Mouse (Mus musculus) liver, adult 2 months (tissue): ENCODE results near the gene Tmem254b.
"Not testable (repeated sequence)": the region's sequence is repeated elsewhere in the genome, so short reads cannot be mapped to it uniquely, and the experiment has no call there.

Source experiments
- CTCF ChIP-seq: fragments of 200-500 bp; IDR thresholded peaks from 2 replicates; pipeline ENCODE4 v1.5.1; 2011; ENCODE audit warnings: low read depth, low read length, control low read depth
- POLR2A ChIP-seq: fragments of 200-500 bp; IDR thresholded peaks from 2 replicates; pipeline ENCODE4 v1.6.1; 2011; ENCODE audit warnings: low read length, control low read depth; ENCODE audit not compliant: insufficient read depth; ENCODE audit errors: extremely low read depth

DNA sequence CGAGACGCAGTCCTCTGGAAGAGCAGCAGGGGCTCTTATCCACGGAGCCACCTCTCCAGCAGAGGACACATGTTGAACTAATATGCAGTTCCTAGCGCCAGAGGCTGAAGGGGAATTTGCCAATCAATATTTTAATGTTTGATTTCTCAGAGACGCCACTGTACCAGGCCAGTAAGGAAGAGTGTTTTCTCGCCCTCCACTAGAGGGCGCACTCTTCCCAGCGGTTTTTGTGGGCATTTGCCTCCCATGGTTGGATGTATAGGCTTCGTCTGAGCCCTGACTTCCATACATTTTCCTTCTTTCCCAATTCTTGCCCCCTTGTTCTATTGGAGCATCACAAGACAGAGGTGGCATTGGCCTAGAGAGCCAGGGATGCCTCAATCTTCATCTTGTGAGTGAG lies 20.2 kb downstream of the Tmem254b start:
- not testable (repeated sequence) for TF ChIP-seq POLR2A, CTCF
